Comparison of ENCODE assay signal across 10 mouse cellular contexts in the genomic region with DNA sequence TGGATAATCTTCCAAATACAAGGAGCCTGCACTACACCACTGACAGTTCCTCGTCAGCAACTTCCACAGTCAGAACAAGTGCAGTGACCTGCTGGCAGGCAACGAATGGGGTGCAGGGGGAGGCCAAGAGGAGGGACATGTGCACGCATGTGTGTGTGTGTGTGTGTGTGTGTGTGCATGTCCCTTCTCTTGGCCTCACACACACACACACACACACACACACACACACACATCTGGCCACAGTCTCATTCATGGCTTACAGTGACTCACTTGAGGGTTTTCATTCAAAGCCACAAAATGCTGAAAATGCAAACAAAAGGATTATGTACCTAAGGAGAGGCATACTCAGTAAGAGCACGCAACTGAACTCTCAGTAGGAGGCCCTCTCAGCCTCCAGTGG.
A peak's percentile ranks its signal among the peaks of the same experiment; 100 is the strongest.
DNase-seq lines count a peak whose midpoint lies in the region; ATAC-seq and TF ChIP-seq lines count a peak whose summit lies in the region.
"Had no signal": no experiment of that assay in that cellular context is flagged by ENCODE, and none has a peak within 500 bp of the region (broad histone marks: within the 10 kb centered on the region; RNA-seq: fewer than 3 reads in every experiment).

No protein-coding gene starts in this region.

- ATAC-seq in embryonic facial prominence, embryonic 15.5 days (ENCODE audit: insufficient number of reproducible peaks, low FRiP score, low TSS enrichment, low read depth) = no peak
- no peak for ATAC-seq in limb, embryonic 13.5 days (ENCODE audit: low FRiP score, low read depth)
- peak; percentile 81 for ATAC-seq in stomach, embryonic 14.5 days (ENCODE audit: insufficient number of reproducible peaks, insufficient read depth, low FRiP score, low read depth)

- H3K27ac ChIP-seq in embryonic facial prominence, embryonic 15.5 days (replicated peaks) = peak overlapping the region; percentile 39
- H3K27ac ChIP-seq in limb, embryonic 13.5 days = peak overlapping the region; percentile 52
- peak overlapping the region; percentile 79; the same call in 1 of the 2 replicates for H3K27ac ChIP-seq in stomach, embryonic 14.5 days (ENCODE audit: low read length)
- H3K27ac ChIP-seq: heart, embryonic 10.5 days; neural tube, embryonic 12.5 days had no signal

- WGBS in lung, adult 2 months = 38% methylated on average over 4 of the region's 4 CpGs
- WGBS in embryonic facial prominence, embryonic 15.5 days = 21% methylated on average over 4 of the region's 4 CpGs
- 52% methylated on average over 4 of the region's 4 CpGs for WGBS in limb, embryonic 13.5 days
- WGBS in stomach, embryonic 14.5 days = 34% methylated on average over 4 of the region's 4 CpGs

- H3K27me3 ChIP-seq in embryonic facial prominence, embryonic 15.5 days = no peaks in the 10 kb centered on the region
- no peaks in the 10 kb centered on the region for H3K27me3 ChIP-seq in limb, embryonic 13.5 days
- H3K27me3 ChIP-seq in stomach, embryonic 14.5 days (ENCODE audit: control insufficient read depth, insufficient read depth, low read length) = no peaks in the 10 kb centered on the region
- H3K27me3 ChIP-seq: neural tube, embryonic 12.5 days had no signal

- H3K9me3 ChIP-seq in embryonic facial prominence, embryonic 15.5 days (replicated peaks) = no peaks in the 10 kb centered on the region
- H3K9me3 ChIP-seq in limb, embryonic 13.5 days = no peaks in the 10 kb centered on the region
- H3K9me3 ChIP-seq in stomach, embryonic 14.5 days (ENCODE audit: control insufficient read depth, low read depth, low read length) = no peaks in the 10 kb centered on the region
- H3K9me3 ChIP-seq: heart, embryonic 10.5 days; neural tube, embryonic 12.5 days had no signal

- H3K4me2 ChIP-seq in embryonic facial prominence, embryonic 15.5 days (replicated peaks) = peak overlapping the region; percentile 15; the same call in 1 of the 2 replicates
- no peak overlapping the region for H3K4me2 ChIP-seq in limb, embryonic 13.5 days (replicated peaks)
- no peak overlapping the region for H3K4me2 ChIP-seq in stomach, embryonic 14.5 days (replicated peaks; ENCODE audit: low read depth, low read length)
- H3K4me2 ChIP-seq: liver, embryonic 11.5 days; neural tube, embryonic 12.5 days had no signal

- no peak overlapping the region for H3K4me3 ChIP-seq in lung, adult 2 months (replicated peaks; ENCODE audit: extremely low read depth, low read depth, low read length)
- no peak overlapping the region for H3K4me3 ChIP-seq in embryonic facial prominence, embryonic 15.5 days (replicated peaks)
- H3K4me3 ChIP-seq in limb, embryonic 13.5 days = no peak overlapping the region
- no peak overlapping the region for H3K4me3 ChIP-seq in stomach, embryonic 14.5 days (ENCODE audit: low read depth, low read length)
- H3K4me3 ChIP-seq: heart, embryonic 10.5 days; neural tube, embryonic 12.5 days had no signal

- no peak for TF ChIP-seq POLR2A in lung, adult 2 months (IDR thresholded peaks at IDR 0.05; ENCODE audit: borderline replicate concordance, extremely low read depth, low read depth, low read length)

- peak; percentile 35 to 68 for DNase-seq in lung, adult 18-20 months
- DNase-seq in lung, adult 2 months = no peak
- no peak for DNase-seq in cerebellum, postnatal 4 days (ENCODE audit: low spot score in 2 of 2)
- DNase-seq in spleen, adult 18-20 months = no peak

- H3K36me3 ChIP-seq in embryonic facial prominence, embryonic 15.5 days = no peaks in the 10 kb centered on the region
- H3K36me3 ChIP-seq in limb, embryonic 13.5 days = peaks cover 9% of the 10 kb centered on the region; the same call in 1 of the 2 replicates
- no peaks in the 10 kb centered on the region for H3K36me3 ChIP-seq in stomach, embryonic 14.5 days (ENCODE audit: control insufficient read depth, insufficient read depth, low read length)
- H3K36me3 ChIP-seq: neural tube, embryonic 12.5 days had no signal

- H3K4me1 ChIP-seq in lung, adult 2 months (ENCODE audit: control insufficient read depth, insufficient read depth, low read length) = peaks cover 13% of the 10 kb centered on the region
- H3K4me1 ChIP-seq in embryonic facial prominence, embryonic 15.5 days = peaks cover 45% of the 10 kb centered on the region
- peaks cover 68% of the 10 kb centered on the region for H3K4me1 ChIP-seq in limb, embryonic 13.5 days
- H3K4me1 ChIP-seq in stomach, embryonic 14.5 days (ENCODE audit: control insufficient read depth, insufficient read depth, low read length) = peaks cover 68% of the 10 kb centered on the region

- no peak overlapping the region for H3K9ac ChIP-seq in embryonic facial prominence, embryonic 15.5 days
- no peak overlapping the region for H3K9ac ChIP-seq in limb, embryonic 13.5 days
- no peak overlapping the region for H3K9ac ChIP-seq in stomach, embryonic 14.5 days (replicated peaks; ENCODE audit: low read depth, low read length)
- H3K9ac ChIP-seq: neural tube, embryonic 12.5 days had no signal

- no peak for TF ChIP-seq CTCF in lung, adult 2 months (IDR thresholded peaks at IDR 0.05; ENCODE audit: insufficient read depth, low read length)

Comparison
In these comparisons a context has a peak if more than half of its experiments do, and no peak if none do; other contexts are left out.
1. DNase-seq: peak in lung, adult 18-20 months (2 of 2); none in lung, adult 2 months (single experiment), cerebellum, postnatal 4 days (0 of 2) and spleen, adult 18-20 months (0 of 2).
2. Peak in every context shown above with its lines, with median percentiles within 50 percentile points of each other: H3K27ac ChIP-seq.